Mouse (Mus musculus) layer of hippocampus, adult 2 months (tissue): ENCODE measurements around the gene Cldn10. TPM values are rescaled to one million over a fixed set of nuclear protein-coding genes. Genes with fewer than 3 reads are reported as not detected.

Experiments
- DNase-seq, 2 experiments: peaks; one replicate each; pipeline ENCODE4 v3.0.0; 2022; ENCODE audit warnings: low spot score in 2 of 2
- H3K27ac ChIP-seq: fragments of 200-600 bp; 2 replicates; pipeline ENCODE4 v1.8.1; 2022
- H3K4me3 ChIP-seq: fragments of 200-600 bp; 2 replicates; pipeline ENCODE4 v1.8.1; 2022; ENCODE audit warnings: mild to moderate bottlenecking
- CTCF ChIP-seq: fragments of 200-600 bp; conservative IDR thresholded peaks from 2 replicates; pipeline ENCODE4 v1.8.1; 2022; ENCODE audit warnings: antibody characterized with exemption, mild to moderate bottlenecking, moderate library complexity
- total RNA-seq, 2 experiments: library from RNA; stranded (reverse); gene quantifications; 2 replicates each; pipeline ENCODE4 v1.2.3; 2021

The Cldn10 gene
- total RNA-seq, 2 experiments from 2014 or later: 35.2 to 39.5 TPM

GRCm38 (mm10) chr14:118767673-118768353, 19.9 kb upstream of the Cldn10 start:
- peak; percentile 73 to 80 for DNase-seq
- Histone ChIP-seq H3K4me3 (no peak overlapping the region), H3K27ac (no peak overlapping the region)
- TF ChIP-seq CTCF: peak; percentile 100; the same call in 1 of the 2 replicates

- Histone ChIP-seq H3K4me3 (no peak overlapping the region), H3K27ac (no peak overlapping the region)
- DNase-seq: no peak
- TF ChIP-seq CTCF: no peak; the same call in 1 of the 2 replicates
Observed at GRCm38 (mm10) chr14:118768354-118768713, 19.4 kb upstream of the Cldn10 start.

GRCm38 (mm10) chr14:118773668-118774067, 14.0 kb upstream of the Cldn10 start:
- no peak overlapping the region for H3K4me3 ChIP-seq
- TF ChIP-seq CTCF: no peak
- H3K27ac ChIP-seq: no peak overlapping the region
- DNase-seq: no peak

GRCm38 (mm10) chr14:118774507-118775428, 12.9 kb upstream of the Cldn10 start:
- no peak for DNase-seq
- Histone ChIP-seq H3K4me3 (no peak overlapping the region), H3K27ac (no peak overlapping the region)
- TF ChIP-seq CTCF: peak; percentile 74

- DNase-seq: no peak
- no peak for TF ChIP-seq CTCF
- Histone ChIP-seq H3K27ac (no peak overlapping the region), H3K4me3 (no peak overlapping the region)
Observed at GRCm38 (mm10) chr14:118775554-118775953, 12.2 kb upstream of the Cldn10 start.

- no peak overlapping the region for H3K4me3 ChIP-seq
Observed at GRCm38 (mm10) chr14:118776372-118776771, 11.3 kb upstream of the Cldn10 start.

GRCm38 (mm10) chr14:118777478-118777877, 10.2 kb upstream of the Cldn10 start:
- TF ChIP-seq CTCF: no peak
- Histone ChIP-seq H3K27ac (no peak overlapping the region), H3K4me3 (no peak overlapping the region)
- no peak for DNase-seq

More at GRCm38 (mm10) chr14:118776372-118776771, 11.3 kb upstream of the Cldn10 start:
- H3K27ac ChIP-seq: no peak overlapping the region
- DNase-seq: no peak
- TF ChIP-seq CTCF: no peak

- no peak for DNase-seq
- H3K27ac ChIP-seq: no peak overlapping the region
- no peak for TF ChIP-seq CTCF
- H3K4me3 ChIP-seq: no peak overlapping the region
Observed at GRCm38 (mm10) chr14:118781601-118782000, 6.1 kb upstream of the Cldn10 start.

GRCm38 (mm10) chr14:118782241-118782640, 5.5 kb upstream of the Cldn10 start:
- peak; percentile 9; the same call in 1 of the 2 replicates for TF ChIP-seq CTCF
- H3K27ac ChIP-seq: no peak overlapping the region
- no peak overlapping the region for H3K4me3 ChIP-seq
- DNase-seq: no peak

- DNase-seq: no peak
- TF ChIP-seq CTCF: no peak
- Histone ChIP-seq H3K27ac (no peak overlapping the region), H3K4me3 (no peak overlapping the region)
Observed at GRCm38 (mm10) chr14:118783326-118783935, 4.3 kb upstream of the Cldn10 start.

GRCm38 (mm10) chr14:118790217-118790616, 2.5 kb downstream of the Cldn10 start:
- no peak overlapping the region for H3K4me3 ChIP-seq
- H3K27ac ChIP-seq: no peak overlapping the region
- DNase-seq: no peak
- no peak for TF ChIP-seq CTCF

GRCm38 (mm10) chr14:118792957-118793356, 5.2 kb downstream of the Cldn10 start:
- no peak for DNase-seq
- no peak overlapping the region for H3K4me3 ChIP-seq
- no peak overlapping the region for H3K27ac ChIP-seq
- TF ChIP-seq CTCF: no peak

- H3K27ac ChIP-seq: no peak overlapping the region
- DNase-seq: no peak
- no peak for TF ChIP-seq CTCF
Observed at GRCm38 (mm10) chr14:118793416-118793815, 5.7 kb downstream of the Cldn10 start.

More at GRCm38 (mm10) chr14:118793416-118793815, 5.7 kb downstream of the Cldn10 start:
- no peak overlapping the region for H3K4me3 ChIP-seq
